ENCODE assay signal across 25 mouse cellular contexts in the genomic region with DNA sequence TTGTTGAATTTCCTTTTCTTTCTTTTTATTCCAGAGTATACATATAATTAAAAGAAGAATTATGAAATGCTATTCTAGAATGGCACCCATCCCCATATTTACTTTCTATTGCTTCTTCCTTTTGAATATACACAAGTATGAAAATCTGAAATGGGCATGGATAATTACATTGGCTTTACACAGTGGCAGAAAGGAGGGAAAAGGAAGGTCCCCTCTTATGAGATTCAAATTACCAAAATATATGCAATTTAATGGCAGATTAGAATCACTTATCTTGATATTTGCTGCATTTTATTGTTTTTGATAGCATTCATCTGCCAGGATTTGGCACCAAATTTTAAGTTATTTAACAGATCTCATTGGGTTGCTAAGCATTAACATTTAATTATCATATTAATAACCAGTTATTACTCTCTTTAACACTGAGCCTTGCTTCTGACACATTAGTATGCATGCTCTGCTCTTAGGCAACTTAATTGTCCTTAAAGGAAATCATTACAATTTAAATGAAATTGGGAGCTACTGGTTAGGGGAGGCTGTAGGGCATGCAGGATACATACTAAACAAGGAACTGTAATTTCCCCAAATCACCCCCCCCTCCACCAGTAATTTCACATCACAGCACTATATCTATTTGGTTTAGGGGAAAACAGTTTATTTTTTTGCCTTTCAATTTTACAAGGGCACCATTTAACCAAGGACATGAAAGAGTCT.
DNase-seq lines count a peak whose midpoint lies in the region; ATAC-seq lines count a peak whose summit lies in the region.
"Had no signal": no experiment of that assay in that cellular context is flagged by ENCODE, and none has a peak within 500 bp of the region (broad histone marks: within the 10 kb centered on the region; RNA-seq: fewer than 3 reads in every experiment).

No protein-coding gene starts in this region.

- H3K4me1 ChIP-seq in midbrain, embryonic 12.5 days: no peaks in the 10 kb centered on the region
- no peaks in the 10 kb centered on the region for H3K4me1 ChIP-seq in midbrain, embryonic 11.5 days (ENCODE audit: control insufficient read depth, insufficient read depth, low read length)
- peaks cover 6% of the 10 kb centered on the region; the same call in 1 of the 2 replicates for H3K4me1 ChIP-seq in forebrain, embryonic 14.5 days (ENCODE audit: control insufficient read depth, insufficient read depth, low read length)
- H3K4me1 ChIP-seq in hindbrain, embryonic 14.5 days (replicated peaks; ENCODE audit: control insufficient read depth, insufficient read depth, low read length): no peaks in the 10 kb centered on the region
- H3K4me1 ChIP-seq in neural tube, embryonic 13.5 days (replicated peaks): 0 out of 2 replicates have a peak, but pooled peaks cover 6% of the 10 kb centered on the region
- H3K4me1 ChIP-seq in kidney, embryonic 14.5 days (ENCODE audit: control insufficient read depth, insufficient read depth, low read length): no peaks in the 10 kb centered on the region
- H3K4me1 ChIP-seq: embryonic facial prominence, embryonic 15.5 days; limb, embryonic 15.5 days; megakaryocyte, embryonic 14.5 days had no signal

- no peaks in the 10 kb centered on the region for H3K36me3 ChIP-seq in midbrain, embryonic 12.5 days
- H3K36me3 ChIP-seq in midbrain, embryonic 11.5 days (ENCODE audit: control insufficient read depth, insufficient read depth, low read length): no peaks in the 10 kb centered on the region
- H3K36me3 ChIP-seq in forebrain, embryonic 14.5 days (ENCODE audit: control insufficient read depth, insufficient read depth, low read length): no peaks in the 10 kb centered on the region
- H3K36me3 ChIP-seq in hindbrain, embryonic 14.5 days (replicated peaks; ENCODE audit: control insufficient read depth, insufficient read depth): no peaks in the 10 kb centered on the region
- no peaks in the 10 kb centered on the region for H3K36me3 ChIP-seq in neural tube, embryonic 13.5 days
- no peaks in the 10 kb centered on the region for H3K36me3 ChIP-seq in kidney, embryonic 14.5 days (ENCODE audit: control insufficient read depth, insufficient read depth, low read length)
- H3K36me3 ChIP-seq: embryonic facial prominence, embryonic 15.5 days; limb, embryonic 15.5 days had no signal

- H3K9me3 ChIP-seq in midbrain, embryonic 12.5 days: no peaks in the 10 kb centered on the region
- no peaks in the 10 kb centered on the region for H3K9me3 ChIP-seq in midbrain, embryonic 11.5 days (ENCODE audit: control insufficient read depth, low read length)
- H3K9me3 ChIP-seq in forebrain, embryonic 14.5 days (replicated peaks; ENCODE audit: control insufficient read depth, low read length): no peaks in the 10 kb centered on the region
- no peaks in the 10 kb centered on the region for H3K9me3 ChIP-seq in hindbrain, embryonic 14.5 days (ENCODE audit: control insufficient read depth, low read length)
- no peaks in the 10 kb centered on the region for H3K9me3 ChIP-seq in neural tube, embryonic 13.5 days
- H3K9me3 ChIP-seq in kidney, embryonic 14.5 days (ENCODE audit: control insufficient read depth, low read length): no peaks in the 10 kb centered on the region
- H3K9me3 ChIP-seq: embryonic facial prominence, embryonic 15.5 days; limb, embryonic 15.5 days; megakaryocyte, embryonic 14.5 days had no signal

- H3K4me3 ChIP-seq in midbrain, embryonic 12.5 days: no peak overlapping the region
- no peak overlapping the region for H3K4me3 ChIP-seq in midbrain, embryonic 11.5 days (ENCODE audit: low read depth, low read length)
- H3K4me3 ChIP-seq in forebrain, embryonic 14.5 days (ENCODE audit: low read depth, low read length): no peak overlapping the region
- no peak overlapping the region for H3K4me3 ChIP-seq in hindbrain, embryonic 14.5 days (replicated peaks; ENCODE audit: low read length)
- no peak overlapping the region for H3K4me3 ChIP-seq in neural tube, embryonic 13.5 days
- no peak overlapping the region for H3K4me3 ChIP-seq in kidney, embryonic 14.5 days (ENCODE audit: low read length)
- H3K4me3 ChIP-seq: embryonic facial prominence, embryonic 15.5 days; left cerebral cortex, adult 2 months; limb, embryonic 15.5 days; megakaryocyte, embryonic 14.5 days had no signal

- no peak overlapping the region for H3K27ac ChIP-seq in midbrain, embryonic 12.5 days (replicated peaks)
- no peak overlapping the region for H3K27ac ChIP-seq in midbrain, embryonic 11.5 days (ENCODE audit: low read depth, low read length)
- H3K27ac ChIP-seq in forebrain, embryonic 14.5 days (ENCODE audit: low read depth, low read length): no peak overlapping the region
- 0 out of 2 replicates have a peak overlapping the region, but pooled peaks have one; percentile 16 for H3K27ac ChIP-seq in hindbrain, embryonic 14.5 days
- no peak overlapping the region; the same call in 1 of the 2 replicates for H3K27ac ChIP-seq in neural tube, embryonic 13.5 days (replicated peaks)
- no peak overlapping the region for H3K27ac ChIP-seq in kidney, embryonic 14.5 days (ENCODE audit: low read depth, low read length)
- H3K27ac ChIP-seq: embryonic facial prominence, embryonic 15.5 days; left cerebral cortex, adult 2 months; limb, embryonic 15.5 days; liver, embryonic 14.5 days had no signal

- H3K4me2 ChIP-seq in midbrain, embryonic 12.5 days (replicated peaks): no peak overlapping the region
- no peak overlapping the region for H3K4me2 ChIP-seq in midbrain, embryonic 11.5 days
- no peak overlapping the region for H3K4me2 ChIP-seq in forebrain, embryonic 14.5 days (ENCODE audit: low read length)
- no peak overlapping the region for H3K4me2 ChIP-seq in hindbrain, embryonic 14.5 days (replicated peaks)
- H3K4me2 ChIP-seq in neural tube, embryonic 13.5 days: no peak overlapping the region
- H3K4me2 ChIP-seq in kidney, embryonic 14.5 days (replicated peaks; ENCODE audit: low read depth, low read length): no peak overlapping the region
- H3K4me2 ChIP-seq: embryonic facial prominence, embryonic 15.5 days; heart, embryonic 11.5 days; limb, embryonic 15.5 days; lung, embryonic 14.5 days had no signal

- no peak for DNase-seq in midbrain, embryonic 11.5 days (ENCODE audit: low spot score, missing footprints)
- DNase-seq in forebrain, embryonic 14.5 days (ENCODE audit: low spot score): peak; percentile 59
- peak; percentile 27 for DNase-seq in hindbrain, embryonic 14.5 days (ENCODE audit: low spot score)
- no peak for DNase-seq in lung, postnatal 25 days (ENCODE audit: low spot score)
- DNase-seq in spleen, adult 12 weeks (ENCODE audit: low spot score): no peak
- DNase-seq: adrenal gland, postnatal 25 days; cerebellum, adult 9-10 months; gastrocnemius, postnatal 10 days; kidney, postnatal 4 days; layer of hippocampus, adult 9-11 months; lung, embryonic 14.5 days; lung, postnatal 36 days; right cerebral cortex, postnatal 14 days; spleen, adult 18-20 months; thymus, postnatal 14 days had no signal

- H3K9ac ChIP-seq in midbrain, embryonic 12.5 days (replicated peaks): no peak overlapping the region
- H3K9ac ChIP-seq in midbrain, embryonic 11.5 days (ENCODE audit: low read length): no peak overlapping the region
- no peak overlapping the region for H3K9ac ChIP-seq in forebrain, embryonic 14.5 days (ENCODE audit: low read length)
- no peak overlapping the region for H3K9ac ChIP-seq in hindbrain, embryonic 14.5 days
- H3K9ac ChIP-seq in neural tube, embryonic 13.5 days: no peak overlapping the region
- no peak overlapping the region for H3K9ac ChIP-seq in kidney, embryonic 14.5 days (ENCODE audit: low read depth, low read length)
- H3K9ac ChIP-seq: embryonic facial prominence, embryonic 15.5 days; limb, embryonic 15.5 days; liver, embryonic 14.5 days; lung, embryonic 14.5 days had no signal

- no peaks in the 10 kb centered on the region for H3K27me3 ChIP-seq in midbrain, embryonic 12.5 days
- no peaks in the 10 kb centered on the region for H3K27me3 ChIP-seq in midbrain, embryonic 11.5 days (ENCODE audit: control insufficient read depth, insufficient read depth, low read length)
- no peaks in the 10 kb centered on the region for H3K27me3 ChIP-seq in forebrain, embryonic 14.5 days (replicated peaks; ENCODE audit: control insufficient read depth, insufficient read depth, low read length)
- no peaks in the 10 kb centered on the region for H3K27me3 ChIP-seq in hindbrain, embryonic 14.5 days (ENCODE audit: control insufficient read depth, insufficient read depth, low read length)
- H3K27me3 ChIP-seq in neural tube, embryonic 13.5 days: no peaks in the 10 kb centered on the region
- H3K27me3 ChIP-seq in kidney, embryonic 14.5 days (ENCODE audit: control insufficient read depth, insufficient read depth, low read length): no peaks in the 10 kb centered on the region
- H3K27me3 ChIP-seq: embryonic facial prominence, embryonic 15.5 days; limb, embryonic 15.5 days; megakaryocyte, embryonic 14.5 days had no signal

- ATAC-seq in midbrain, embryonic 12.5 days (ENCODE audit: low FRiP score, low read depth): 0 out of 2 replicates have a peak, but pooled peaks have one; percentile 65
- ATAC-seq in midbrain, embryonic 11.5 days (ENCODE audit: low FRiP score): no peak; the same call in 1 of the 2 replicates
- peak; percentile 92 for ATAC-seq in forebrain, embryonic 14.5 days
- peak; percentile 84 for ATAC-seq in hindbrain, embryonic 14.5 days (ENCODE audit: low FRiP score)
- peak; percentile 91 for ATAC-seq in neural tube, embryonic 13.5 days (ENCODE audit: low read depth)
- ATAC-seq in kidney, embryonic 14.5 days (ENCODE audit: low FRiP score, low TSS enrichment): no peak
- ATAC-seq: intestine, postnatal 0 days had no signal

Comparison
In these comparisons a context has a peak if more than half of its experiments do, and no peak if none do; other contexts are left out.
1. ATAC-seq: peak in midbrain, embryonic 12.5 days (single experiment), forebrain, embryonic 14.5 days (single experiment), hindbrain, embryonic 14.5 days (single experiment) and neural tube, embryonic 13.5 days (single experiment); none in midbrain, embryonic 11.5 days (single experiment) and kidney, embryonic 14.5 days (single experiment).
2. DNase-seq: peak in forebrain, embryonic 14.5 days (single experiment) and hindbrain, embryonic 14.5 days (single experiment); none in midbrain, embryonic 11.5 days (single experiment), lung, postnatal 25 days (single experiment) and spleen, adult 12 weeks (single experiment).